Mouse (Mus musculus): Measurements from ENCODE around the gene Hoxc5.

Gene Hoxc5

GRCm38 (mm10) chr15:102967312-102967510 lies at the start of gene Hoxc5:
Gene Hoxc5 (plus strand): TSS chr15:102967443.
- DNase-seq (ENCODE audit: low read depth, low spot score), result no peak

- DNase-seq (ENCODE audit: low read depth, low spot score), result no peak
These were observed 49.2 kb upstream of the Hoxc5 start for GRCm38 (mm10) chr15:102917972-102918572.

GRCm38 (mm10) chr15:102918611-102919265 lies 48.5 kb upstream of the Hoxc5 start:
- DNase-seq (ENCODE audit: low read depth, low spot score), result no peak

- DNase-seq (ENCODE audit: low read depth, low spot score), result no peak
These were observed 47.7 kb upstream of the Hoxc5 start for GRCm38 (mm10) chr15:102919336-102920180.

GRCm38 (mm10) chr15:102920619-102921018 lies 46.6 kb upstream of the Hoxc5 start:
- peak; percentile 80 for DNase-seq (ENCODE audit: low read depth, low spot score)

- DNase-seq (ENCODE audit: low read depth, low spot score), result no peak
These were observed 45.9 kb upstream of the Hoxc5 start, which contains the start of gene Hoxc13 for GRCm38 (mm10) chr15:102921053-102922011. Gene Hoxc13 (plus strand): TSS chr15:102921103.

GRCm38 (mm10) chr15:102922012-102922362 lies 45.3 kb upstream of the Hoxc5 start:
- no peak for DNase-seq (ENCODE audit: low read depth, low spot score)

GRCm38 (mm10) chr15:102922636-102923500 lies 44.4 kb upstream of the Hoxc5 start:
- DNase-seq (ENCODE audit: low read depth, low spot score), result no peak

- no peak for DNase-seq (ENCODE audit: low read depth, low spot score)
These were observed 40.1 kb upstream of the Hoxc5 start for GRCm38 (mm10) chr15:102927032-102927645.

GRCm38 (mm10) chr15:102931706-102932358 lies 35.4 kb upstream of the Hoxc5 start:
- no peak for DNase-seq (ENCODE audit: low read depth, low spot score)

GRCm38 (mm10) chr15:102934438-102934837 lies 32.8 kb upstream of the Hoxc5 start:
- DNase-seq (ENCODE audit: low read depth, low spot score), result no peak

- no peak for DNase-seq (ENCODE audit: low read depth, low spot score)
These were observed 32.3 kb upstream of the Hoxc5 start for GRCm38 (mm10) chr15:102934897-102935296.

- no peak for DNase-seq (ENCODE audit: low read depth, low spot score)
These were observed 30.8 kb upstream of the Hoxc5 start, which contains the start of gene Hoxc12 for GRCm38 (mm10) chr15:102936279-102936972. Gene Hoxc12 (plus strand): TSS chr15:102936757.

GRCm38 (mm10) chr15:102937036-102937666 lies 30.1 kb upstream of the Hoxc5 start:
- no peak for DNase-seq (ENCODE audit: low read depth, low spot score)

- no peak for DNase-seq (ENCODE audit: low read depth, low spot score)
These were observed 27.7 kb upstream of the Hoxc5 start for GRCm38 (mm10) chr15:102939256-102940155.

- DNase-seq (ENCODE audit: low read depth, low spot score), result no peak
These were observed 24.3 kb upstream of the Hoxc5 start for GRCm38 (mm10) chr15:102942739-102943467.

GRCm38 (mm10) chr15:102943468-102943813 lies 23.8 kb upstream of the Hoxc5 start:
- DNase-seq (ENCODE audit: low read depth, low spot score), result no peak
